Mouse (Mus musculus) kidney, adult 8-10 months (tissue): ENCODE data around the gene Cdc34b.
A peak's percentile ranks its signal among the peaks of the same experiment; 100 is the strongest.
"Not testable (repeated sequence)": the region's sequence is repeated elsewhere in the genome, so short reads cannot be mapped to it uniquely, and the experiment has no call there.

Experiments
- DNase-seq, 2 experiments: peaks; one replicate each; pipeline ENCODE4 v3.0.0; 2022

Gene Cdc34b

DNA sequence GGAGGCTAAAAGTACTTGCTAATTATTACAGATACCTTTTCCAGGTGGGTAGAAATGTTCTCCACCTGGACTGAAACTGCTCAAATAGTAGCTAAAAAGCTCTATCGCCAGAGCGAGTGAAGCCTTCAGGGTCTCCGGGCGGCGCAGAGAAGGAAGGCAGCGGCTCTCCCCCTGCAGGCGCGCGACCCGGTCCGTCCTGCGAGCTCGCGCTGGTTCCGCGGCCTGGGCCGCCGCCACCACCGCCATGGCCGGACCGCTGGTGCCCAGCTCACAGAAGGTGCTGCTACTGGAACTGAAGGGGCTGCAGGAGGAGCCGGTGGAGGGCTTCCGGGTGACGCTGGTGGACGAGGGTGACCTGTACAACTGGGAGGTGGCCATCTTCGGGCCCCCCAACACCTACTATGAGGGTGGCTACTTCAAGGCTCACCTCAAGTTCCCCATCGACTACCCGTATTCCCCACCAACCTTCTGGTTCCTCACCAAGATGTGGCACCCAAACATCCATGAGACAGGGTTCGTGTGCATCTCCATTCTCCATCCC is at the start of gene Cdc34b:
TSS of gene Cdc34b (plus strand) at position 51 of the 541 bp plus-strand sequence.
- DNase-seq = no peak

DNA sequence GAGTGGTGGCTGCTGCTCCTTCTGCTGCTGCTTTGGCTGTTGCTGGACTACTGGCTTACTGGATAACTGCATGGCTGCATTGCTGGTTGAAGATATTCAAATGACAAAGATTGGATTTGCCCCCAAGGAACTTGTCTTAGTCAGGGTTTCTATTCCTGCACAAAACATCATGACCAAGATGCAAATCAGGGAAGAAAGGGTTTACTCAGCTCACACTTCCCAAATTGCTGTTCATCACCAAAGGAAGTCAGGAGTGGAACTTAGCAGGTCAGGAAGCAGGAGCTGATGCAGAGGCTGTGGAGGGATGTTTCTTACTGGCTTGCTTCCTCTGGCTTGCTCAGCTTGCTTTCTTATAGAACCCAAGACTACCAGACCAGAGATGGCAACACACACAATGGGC is 49.1 kb upstream of the Cdc34b start:
- DNase-seq = not testable (repeated sequence)

DNA sequence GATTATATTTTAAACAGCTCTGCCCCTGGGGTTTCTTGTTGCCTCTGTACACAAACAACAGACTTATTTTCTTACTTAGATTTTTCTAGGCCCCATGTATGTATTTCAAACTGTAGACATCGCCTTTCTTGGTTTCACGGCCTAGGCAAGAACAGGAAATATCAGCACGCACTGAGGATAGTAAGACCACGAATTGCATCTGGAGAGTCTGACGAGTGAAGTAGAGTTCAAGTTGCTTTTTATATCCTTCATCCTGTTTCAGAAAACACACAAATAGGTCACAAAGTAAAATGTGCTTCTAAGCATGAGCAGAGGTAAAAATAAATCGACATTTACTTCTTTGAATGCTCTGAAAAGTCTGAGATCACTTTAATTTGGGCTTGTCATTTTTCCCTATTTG is 46.1 kb upstream of the Cdc34b start:
- DNase-seq = no peak

DNA sequence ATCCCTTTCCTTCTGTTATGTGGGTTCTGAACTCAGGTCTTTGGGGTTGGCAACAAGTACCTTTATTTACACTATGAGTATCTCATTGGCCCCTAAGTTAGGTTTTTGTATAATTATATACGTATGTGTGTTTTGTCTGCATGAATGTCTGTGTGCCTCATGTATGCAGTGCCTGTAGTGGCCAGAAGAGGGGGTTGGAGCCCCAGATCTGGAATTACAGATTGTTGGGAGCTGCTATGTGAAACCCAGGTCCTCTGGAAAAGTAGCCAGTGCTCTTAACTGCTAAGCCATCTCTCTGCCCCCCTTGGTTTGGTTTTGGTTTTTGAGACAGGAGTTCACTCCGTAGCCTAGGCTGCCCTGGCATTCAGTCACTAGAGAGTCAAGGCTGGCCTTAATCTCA is 44.4 kb upstream of the Cdc34b start:
- no peak for DNase-seq

DNA sequence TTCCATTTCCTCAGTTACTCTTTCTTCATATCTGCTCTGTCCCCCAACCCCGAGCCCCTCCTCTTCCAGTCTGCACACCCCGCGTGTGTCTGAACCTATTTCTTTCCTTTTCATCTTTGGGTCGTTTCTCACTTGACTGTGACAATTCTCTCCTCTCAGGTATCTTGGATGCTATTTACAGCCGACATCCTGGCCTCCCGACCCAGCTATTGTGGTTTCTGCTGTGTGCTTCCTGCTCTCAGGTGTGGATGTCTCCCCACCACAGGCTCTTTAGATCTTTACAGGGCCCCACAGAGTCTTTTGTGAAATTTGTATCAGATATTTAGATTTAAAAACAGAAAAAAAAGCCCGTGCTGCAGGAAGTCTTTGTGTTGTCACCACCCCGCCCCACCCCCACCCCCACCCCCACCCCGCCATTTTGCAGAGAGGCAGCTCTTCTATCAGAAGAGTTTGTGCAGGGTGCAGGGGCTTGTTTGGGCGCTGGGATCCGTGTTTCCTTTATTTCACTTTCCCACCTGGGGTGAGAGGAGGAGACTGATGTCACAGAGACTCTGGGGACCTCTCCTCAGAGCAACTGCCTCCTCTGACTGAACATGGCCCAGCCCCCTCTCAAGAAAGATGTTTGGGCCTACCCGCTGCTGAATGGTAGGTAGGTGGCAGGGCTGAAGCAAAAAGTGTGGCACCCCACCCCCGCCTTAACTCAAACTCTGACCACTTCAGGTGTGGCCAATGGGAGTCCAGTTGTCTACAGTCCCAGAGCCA is 43.7 kb upstream of the Cdc34b start:
- no peak for DNase-seq

DNA sequence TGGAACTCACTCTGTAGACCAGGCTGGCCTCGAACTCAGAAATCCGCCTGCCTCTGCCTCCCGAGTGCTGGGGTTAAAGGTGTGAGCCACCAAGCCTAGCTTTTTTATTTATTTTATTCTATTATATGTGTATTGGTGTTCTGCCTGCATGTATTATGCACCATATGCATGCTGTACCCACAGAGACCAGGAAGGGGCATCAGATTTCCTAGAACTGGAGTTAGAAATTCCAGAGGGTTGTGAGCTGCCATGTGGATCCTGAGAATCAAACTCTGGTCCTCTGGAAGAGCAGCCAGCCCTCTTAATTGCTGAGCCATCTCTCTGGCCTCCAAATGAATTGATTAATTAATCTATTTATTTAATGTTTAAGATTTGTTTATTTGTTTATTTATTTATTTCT is 42.2 kb upstream of the Cdc34b start:
- no peak for DNase-seq

DNA sequence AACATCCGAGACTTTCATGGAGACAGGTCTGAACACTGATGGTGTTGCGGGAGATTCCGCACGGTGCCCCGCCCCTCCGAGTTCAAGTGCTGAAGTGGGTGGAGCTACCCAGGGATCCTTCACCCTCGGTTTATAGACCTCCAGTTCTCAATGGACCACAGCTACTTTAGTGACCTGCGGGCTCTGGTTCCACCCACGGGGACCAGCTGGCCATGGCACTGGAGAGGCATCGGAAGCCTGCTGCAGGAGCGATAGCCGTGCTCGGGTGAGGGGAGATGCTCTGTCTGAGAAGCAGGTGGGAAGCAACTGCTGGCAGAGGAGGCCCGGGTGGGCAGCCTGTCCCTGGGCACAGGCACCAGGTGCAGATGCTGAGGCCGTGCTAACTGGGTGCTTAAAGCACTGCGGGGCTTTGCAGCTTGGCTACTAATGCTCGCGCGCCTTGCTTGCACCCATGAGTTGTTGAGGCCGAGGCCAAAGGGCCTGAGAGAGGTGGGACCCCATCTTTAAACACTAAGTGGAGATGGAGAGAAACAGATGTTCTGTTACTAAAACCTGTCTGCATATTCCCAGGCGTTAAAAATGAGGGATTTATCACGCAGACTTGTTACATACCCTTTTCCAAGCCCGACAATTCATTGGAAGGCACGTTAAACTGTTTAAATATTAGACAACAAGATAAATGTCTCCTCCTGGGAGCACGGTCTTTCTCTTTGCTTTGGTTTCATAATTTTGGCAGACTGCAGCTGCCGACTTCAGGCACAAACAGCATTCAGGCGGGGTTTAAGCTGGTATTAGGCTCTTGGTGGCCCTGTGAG is 40.0 kb upstream of the Cdc34b start:
- DNase-seq = no peak

DNA sequence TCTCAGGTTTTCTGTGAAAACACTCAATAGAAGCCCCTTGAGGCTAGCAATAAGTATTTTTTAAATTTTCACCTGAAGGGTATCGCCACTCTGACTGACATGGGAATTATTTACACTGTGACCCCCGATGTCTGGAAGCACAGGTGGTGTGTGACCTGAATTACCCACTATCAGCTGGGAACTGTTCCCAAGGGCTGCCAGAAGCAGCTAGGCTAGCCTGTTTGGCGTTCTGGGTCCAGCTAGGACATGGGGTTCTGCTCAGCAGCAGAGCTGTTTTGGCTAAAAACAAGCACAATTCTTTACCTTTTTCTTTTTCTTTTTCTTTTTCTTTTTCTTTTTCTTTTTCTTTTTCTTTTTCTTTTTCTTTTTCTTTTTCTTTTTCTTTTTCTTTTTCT is 39.4 kb upstream of the Cdc34b start:
- no peak for DNase-seq

DNA sequence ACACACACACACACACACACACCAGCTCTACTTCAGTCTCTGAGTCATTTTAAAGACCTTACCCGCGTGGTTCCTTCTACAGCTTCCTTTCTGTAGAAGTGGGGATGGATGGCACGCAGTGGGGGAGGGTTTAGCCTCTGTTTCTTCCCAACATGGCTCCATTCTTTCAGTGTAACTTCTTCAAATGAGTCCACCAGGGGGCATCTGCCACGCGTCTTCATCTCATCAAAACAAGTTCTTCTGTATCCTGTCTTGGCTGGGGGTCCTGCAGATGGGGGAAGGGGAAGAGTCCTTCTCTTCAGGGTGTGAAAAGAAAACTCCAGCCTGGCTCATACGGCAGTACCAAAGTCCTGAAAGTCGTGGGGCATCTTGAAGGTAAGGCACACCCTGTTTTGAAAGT is 37.6 kb upstream of the Cdc34b start:
- no peak for DNase-seq

DNA sequence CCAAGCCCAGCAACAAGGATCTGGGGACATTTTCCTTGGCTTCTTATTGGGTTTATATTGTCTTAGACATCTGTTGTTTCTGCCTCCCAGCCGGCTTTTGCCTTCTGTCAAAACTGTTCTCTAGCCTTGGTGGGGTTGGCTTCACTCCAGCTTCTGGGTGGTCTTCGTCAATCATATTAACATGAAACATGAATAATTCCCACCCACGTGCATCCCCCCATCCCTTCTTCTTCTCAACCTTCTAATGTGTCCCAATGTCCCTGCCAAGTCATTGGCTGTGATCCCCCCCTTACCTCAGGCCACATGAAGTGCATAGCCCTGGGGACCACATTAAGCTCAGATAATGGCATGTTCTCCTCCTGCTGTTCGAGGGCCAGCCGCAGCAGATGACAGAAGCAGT is 37.1 kb upstream of the Cdc34b start, which contains the start of gene Gm11541:
TSS of gene Gm11541 (minus strand) at position 28 of the 400 bp plus-strand sequence.
- no peak for DNase-seq

DNA sequence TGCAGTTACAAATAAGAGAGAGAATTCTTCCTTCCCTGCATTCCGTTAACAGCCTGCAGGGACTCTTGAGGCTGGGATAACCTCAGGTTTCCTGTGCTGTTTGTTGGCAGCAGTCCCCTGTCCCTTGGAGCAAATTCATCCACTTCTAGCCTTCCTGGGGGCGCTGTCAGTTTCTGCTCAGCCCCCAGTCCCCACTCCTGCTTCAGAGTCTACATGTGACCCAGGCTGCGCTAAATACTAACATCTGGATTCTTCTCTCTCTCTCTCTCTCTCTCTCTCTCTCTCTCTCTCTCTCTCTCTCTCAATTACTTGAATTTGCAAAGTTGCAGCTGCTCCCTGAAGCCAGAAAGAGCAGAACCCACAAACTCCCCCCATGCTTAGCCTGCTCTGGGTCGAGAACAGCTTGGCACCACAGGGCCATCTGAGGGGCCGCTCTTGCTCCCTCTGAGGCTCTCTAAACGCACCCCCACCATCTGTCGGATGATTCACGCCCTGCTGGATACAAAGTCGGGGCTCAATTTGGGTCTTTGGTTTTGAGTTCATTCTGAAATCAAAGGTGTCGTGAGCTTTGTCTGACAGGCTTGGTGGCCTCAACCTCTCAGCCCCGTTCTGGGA is 28.2 kb upstream of the Cdc34b start:
- no peak for DNase-seq

DNA sequence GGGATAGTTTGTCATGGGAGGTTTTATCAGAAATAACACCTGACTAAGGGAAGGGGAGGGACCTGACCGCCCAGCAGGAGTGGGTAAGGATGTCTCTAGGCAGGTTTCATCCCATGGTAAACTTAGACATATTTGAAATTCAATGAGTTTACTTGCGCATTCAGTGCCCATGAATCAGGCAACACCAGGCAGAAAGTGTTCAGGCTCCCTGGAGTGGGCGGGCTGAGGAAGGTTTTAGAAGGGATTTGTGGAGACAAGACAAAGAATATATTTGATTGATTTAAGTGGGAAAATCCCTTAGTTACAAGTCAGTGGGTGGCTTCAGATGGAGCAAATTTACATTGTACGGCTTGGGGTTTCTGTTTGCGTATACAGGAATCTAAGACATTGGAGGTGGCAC is 26.0 kb upstream of the Cdc34b start:
- DNase-seq = no peak

DNA sequence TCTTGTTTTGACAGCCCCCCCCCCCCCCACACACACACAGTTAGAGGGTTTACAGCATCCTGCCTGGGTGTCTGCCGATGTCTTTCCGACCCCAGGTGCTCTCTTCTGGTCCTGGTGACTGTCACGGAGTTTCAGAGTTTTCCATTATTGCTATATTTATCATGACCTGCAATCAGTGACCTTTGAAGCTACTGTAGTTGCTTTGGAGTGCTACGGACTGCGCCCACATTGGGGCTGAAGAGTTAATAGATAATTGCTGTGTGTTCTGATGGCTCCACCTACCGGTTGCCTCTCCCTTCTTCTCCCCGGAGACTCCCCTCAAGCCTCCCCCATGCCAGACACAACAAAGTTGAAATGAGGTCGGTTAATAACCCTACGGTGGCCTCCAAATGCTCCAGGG is 24.8 kb upstream of the Cdc34b start:
- DNase-seq = peak; percentile 17 to 43

DNA sequence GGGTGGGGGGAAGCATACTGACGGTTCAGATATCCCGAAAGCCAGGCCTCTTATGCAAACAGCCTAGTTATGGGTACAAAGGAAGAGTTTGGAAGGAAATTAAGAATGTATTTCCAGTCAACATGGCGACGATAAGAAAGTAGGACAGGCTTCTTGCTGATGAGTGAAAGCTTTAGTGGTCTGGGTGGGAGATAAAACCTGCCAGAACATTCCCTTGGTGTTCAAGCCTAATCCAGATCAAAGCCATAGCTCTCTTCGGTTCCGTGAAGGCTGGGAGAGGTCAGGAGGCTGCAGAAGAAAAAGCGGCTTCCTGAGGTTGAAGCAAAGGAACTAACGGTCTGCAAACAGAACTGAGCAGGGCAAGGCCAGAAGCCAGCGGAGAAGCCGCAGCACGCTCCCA is 24.3 kb upstream of the Cdc34b start:
- DNase-seq = no peak

DNA sequence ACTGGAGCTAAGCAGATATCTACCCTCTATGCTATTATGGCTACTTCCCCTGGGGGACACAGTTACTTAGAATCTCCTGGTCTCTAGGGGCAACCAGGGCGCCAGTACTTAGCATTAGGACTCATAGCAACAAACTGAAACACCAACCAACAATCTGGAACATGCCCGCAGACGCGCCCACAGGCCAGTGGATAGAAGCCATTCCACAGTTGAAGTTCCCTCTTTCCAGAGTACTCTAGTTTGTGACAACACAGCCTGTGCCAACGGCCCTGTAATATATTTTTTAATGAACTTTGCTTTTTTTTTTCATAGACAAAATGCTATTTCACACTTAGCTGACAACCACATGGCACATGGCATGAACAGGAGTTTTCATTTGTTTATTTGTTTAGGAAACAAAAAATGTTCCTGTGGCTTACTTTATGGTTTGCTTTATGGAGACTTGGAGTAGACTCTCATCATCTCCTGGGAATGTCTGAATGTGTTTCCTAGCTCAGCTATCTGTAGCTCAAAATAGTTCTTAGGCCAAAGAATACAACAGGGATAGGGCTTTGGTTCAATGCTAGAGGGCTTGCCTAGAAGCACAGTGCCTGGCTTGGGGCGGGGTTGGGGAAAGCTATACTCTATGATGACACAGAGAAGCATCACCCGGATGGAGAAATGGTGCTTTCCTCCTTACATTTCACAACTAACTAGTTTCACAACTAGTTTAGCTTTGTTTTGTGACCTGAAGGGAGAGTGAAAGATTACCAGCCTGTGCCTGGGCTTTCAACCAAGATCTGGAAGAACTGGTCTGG is 23.3 kb upstream of the Cdc34b start:
- no peak for DNase-seq

DNA sequence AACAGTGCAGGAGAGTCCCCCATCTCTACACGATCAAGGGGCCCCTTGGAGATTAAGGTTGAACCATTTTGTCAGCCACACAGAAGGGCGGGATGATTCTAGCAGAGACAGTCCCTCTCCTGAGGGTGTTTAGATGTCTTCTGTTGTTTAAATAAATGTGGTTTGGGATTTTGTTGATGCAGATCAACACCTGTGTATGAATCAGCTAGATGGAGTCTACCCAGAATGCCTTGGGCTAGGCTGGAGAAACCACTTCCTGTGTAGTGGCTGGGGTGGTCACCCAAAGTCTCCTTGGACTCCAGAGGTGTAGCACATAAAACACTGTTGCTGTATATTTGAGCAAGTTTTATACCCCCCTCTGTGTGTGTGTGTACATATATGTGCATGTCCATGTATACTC is 22.4 kb upstream of the Cdc34b start:
- DNase-seq = no peak

DNA sequence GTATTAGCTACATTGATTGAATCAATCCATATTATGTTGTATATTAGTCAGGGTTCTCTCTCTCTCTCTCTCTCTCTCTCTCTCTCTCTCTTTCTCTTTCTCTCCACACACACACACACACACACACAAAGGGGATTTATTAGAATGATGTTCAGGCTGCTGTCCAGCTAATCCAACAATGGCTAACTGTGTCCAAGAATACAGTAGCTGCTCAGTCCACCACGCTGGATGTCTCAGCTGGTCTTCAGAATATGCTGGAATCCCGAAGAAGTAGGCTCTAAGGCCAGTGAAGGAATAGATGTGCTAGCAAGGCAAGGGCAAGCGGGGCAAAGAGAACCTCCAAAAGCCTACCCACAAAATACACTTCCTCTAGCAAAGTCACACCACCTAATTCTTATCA is 14.3 kb upstream of the Cdc34b start:
- no peak for DNase-seq

DNA sequence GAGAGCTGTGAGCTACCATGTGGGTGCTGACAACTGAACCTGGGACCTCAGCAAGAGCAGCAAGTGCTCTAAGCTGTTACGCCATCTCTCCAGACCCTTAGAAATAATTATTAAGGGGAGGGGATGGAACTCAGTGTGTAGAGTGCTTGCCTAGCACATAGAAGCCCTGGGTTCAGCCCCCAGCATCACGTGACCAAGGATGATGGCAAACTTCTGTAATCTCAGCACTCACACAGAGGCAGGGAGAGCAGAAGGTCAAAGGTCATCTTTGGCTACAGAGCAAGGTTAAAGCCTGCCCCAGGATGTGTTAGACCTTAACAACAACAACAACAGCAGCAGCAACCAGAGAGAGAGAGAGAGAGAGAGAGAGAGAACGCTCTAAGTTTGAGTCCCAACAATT is 13.0 kb upstream of the Cdc34b start:
- no peak for DNase-seq

DNA sequence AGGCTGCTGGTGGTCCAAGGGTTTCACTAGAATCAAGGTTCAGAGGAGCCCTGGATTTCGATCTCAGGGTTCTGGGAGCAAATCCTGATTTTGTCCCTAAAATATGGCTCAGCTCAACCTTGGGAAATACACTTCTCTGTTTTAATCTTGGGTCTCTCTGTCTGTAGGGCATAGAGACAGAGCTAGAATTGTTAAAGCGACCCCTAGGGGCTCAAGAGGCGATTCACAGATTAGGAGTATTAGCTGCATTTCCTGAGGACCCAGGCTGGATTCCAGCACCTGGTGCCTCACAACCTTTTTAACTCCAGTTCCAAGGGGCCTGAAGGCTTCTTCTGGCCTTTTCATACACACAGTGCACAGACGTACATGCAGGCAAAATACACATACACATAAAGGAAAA is 12.0 kb upstream of the Cdc34b start:
- DNase-seq = no peak

DNA sequence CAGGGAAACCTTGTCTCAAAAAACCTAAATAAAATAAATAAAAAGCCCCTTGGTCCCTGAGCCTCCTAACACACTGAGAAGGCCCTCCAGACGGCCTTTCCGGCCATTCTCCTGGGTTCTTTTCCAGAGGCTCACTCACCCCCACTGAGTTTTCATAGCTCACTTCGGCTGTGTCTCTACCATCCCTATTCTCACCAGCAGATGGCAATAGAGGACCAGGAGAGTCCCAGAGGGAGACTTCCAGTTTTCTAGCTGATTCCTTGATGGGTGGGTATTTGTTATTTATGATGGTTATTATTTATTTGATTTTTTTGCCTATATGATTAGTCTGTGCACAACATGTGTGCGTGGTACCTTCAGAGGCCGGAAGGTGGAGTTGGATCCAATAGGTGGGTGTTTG is 11.3 kb upstream of the Cdc34b start:
- DNase-seq = peak; percentile 34 to 61

DNA sequence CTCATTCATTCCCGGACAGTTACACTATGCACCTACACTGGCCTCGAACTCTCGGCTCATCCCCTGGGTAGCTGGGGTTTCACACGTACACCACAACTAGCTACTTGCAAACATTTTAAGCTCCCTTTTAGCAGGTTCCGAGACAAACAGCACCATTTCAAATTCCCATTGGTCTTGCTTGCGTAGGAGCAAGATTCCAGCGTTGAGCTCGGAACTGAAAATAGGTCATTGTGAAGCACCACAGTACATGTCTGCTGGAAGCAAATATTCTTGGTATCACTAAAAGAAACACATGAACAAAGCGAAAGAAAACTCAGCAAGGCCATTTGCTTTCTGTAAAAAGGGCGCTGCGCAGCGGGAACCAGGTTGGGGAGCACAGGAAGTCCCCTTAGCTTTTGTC is 10.4 kb upstream of the Cdc34b start:
- no peak for DNase-seq

DNA sequence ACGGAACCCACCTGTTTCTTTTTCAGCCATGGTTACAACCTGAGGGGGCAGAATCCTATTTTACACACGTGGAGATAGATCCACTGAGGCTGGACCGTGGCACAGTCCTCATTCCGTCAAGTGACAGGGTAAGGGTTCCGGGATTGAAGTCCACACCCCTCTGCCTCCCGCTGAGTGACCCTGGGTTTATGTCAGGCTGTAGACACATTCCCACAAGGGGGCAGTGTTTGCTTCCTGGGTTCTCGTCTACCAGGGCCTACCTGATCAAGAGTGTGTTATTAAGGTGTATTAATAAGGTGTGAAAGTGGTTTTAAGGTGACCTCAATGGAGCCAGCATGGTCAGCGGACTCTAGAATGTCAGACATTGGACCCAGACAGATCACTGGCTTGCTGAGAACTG is 8.8 kb upstream of the Cdc34b start:
- peak; percentile 51 to 54 for DNase-seq

DNA sequence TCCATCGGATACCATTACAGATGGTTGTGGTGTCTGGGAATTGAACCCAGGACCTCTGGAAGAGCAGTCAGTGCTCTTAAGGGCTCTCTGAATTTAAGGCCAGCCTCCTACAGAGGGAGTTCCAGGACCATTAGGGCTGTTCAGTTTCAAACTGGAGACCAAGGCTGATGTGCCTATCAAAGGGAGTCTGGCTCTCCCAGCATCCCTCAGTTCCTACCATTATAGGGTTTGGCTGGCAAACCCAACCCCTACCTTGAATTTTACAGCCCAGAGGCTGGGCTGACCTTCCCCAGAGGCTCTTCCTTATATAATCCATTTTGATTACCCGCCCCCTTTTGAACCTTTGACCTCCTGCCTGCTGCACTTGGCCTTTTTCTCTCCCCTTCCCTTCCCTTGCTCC is 5.8 kb upstream of the Cdc34b start:
- DNase-seq = peak in 1 of 2 experiments; percentile 14
